Mouse (Mus musculus) liver, adult 2 months (tissue): ENCODE results near the gene Fkbpl.

ENCODE experiments used
- CTCF ChIP-seq: fragments of 200-500 bp; IDR thresholded peaks from 2 replicates; pipeline ENCODE4 v1.5.1; 2011; ENCODE audit warnings: low read depth, low read length, control low read depth
- POLR2A ChIP-seq: fragments of 200-500 bp; IDR thresholded peaks from 2 replicates; pipeline ENCODE4 v1.6.1; 2011; ENCODE audit warnings: low read length, control low read depth; ENCODE audit not compliant: insufficient read depth; ENCODE audit errors: extremely low read depth

- TF ChIP-seq CTCF, result no peak
- TF ChIP-seq POLR2A, result no peak
Measured at GRCm38 (mm10) chr17:34606186-34607039, 38.2 kb upstream of the Fkbpl start.
